ENCODE assay signal across 8 mouse cellular contexts in genomic region chr8:81341591-81342235, GRCm38 (mm10). TPM values are rescaled to one million over a fixed set of nuclear protein-coding genes. Genes with fewer than 3 reads are reported as not detected.
DNase-seq lines count a peak whose midpoint lies in the region; ATAC-seq and TF ChIP-seq lines count a peak whose summit lies in the region.

No protein-coding gene starts in this region.

- WGBS in embryonic facial prominence, embryonic 11.5 days = 0% methylated on average over 18 of the region's 23 CpGs
- 2% methylated on average over 22 of the region's 23 CpGs for WGBS in heart, embryonic 16.5 days
- WGBS in liver, embryonic 14.5 days (ENCODE audit: insufficient replicate concordance) = 1% methylated on average over 19 of the region's 23 CpGs
- under 1% methylated on average over 23 of the region's 23 CpGs for WGBS in stomach, embryonic 15.5 days

- H3K9ac ChIP-seq in embryonic facial prominence, embryonic 11.5 days (replicated peaks; ENCODE audit: low read length) = peak overlapping the region; percentile 48
- peak overlapping the region; percentile 56 for H3K9ac ChIP-seq in heart, embryonic 16.5 days (ENCODE audit: low read length)
- H3K9ac ChIP-seq in liver, embryonic 14.5 days (replicated peaks) = no peak overlapping the region
- 0 out of 2 replicates have a peak overlapping the region, but pooled peaks have one; percentile 16 for H3K9ac ChIP-seq in stomach, embryonic 15.5 days

- H3K27ac ChIP-seq in embryonic facial prominence, embryonic 11.5 days (replicated peaks; ENCODE audit: low read depth, low read length) = no peak overlapping the region
- peak overlapping the region; percentile 41 for H3K27ac ChIP-seq in heart, embryonic 16.5 days (ENCODE audit: low read length)
- no peak overlapping the region for H3K27ac ChIP-seq in liver, embryonic 14.5 days
- H3K27ac ChIP-seq in stomach, embryonic 15.5 days = no peak overlapping the region

- no peaks in the 10 kb centered on the region for H3K27me3 ChIP-seq in embryonic facial prominence, embryonic 11.5 days (ENCODE audit: control insufficient read depth, insufficient read depth, low read length)
- peaks cover 6% of the 10 kb centered on the region; the same call in 1 of the 2 replicates for H3K27me3 ChIP-seq in heart, embryonic 16.5 days (ENCODE audit: control insufficient read depth, insufficient read depth, low read length)
- H3K27me3 ChIP-seq in liver, embryonic 14.5 days (ENCODE audit: control insufficient read depth, insufficient read depth, low read length) = no peaks in the 10 kb centered on the region; the same call in 1 of the 2 replicates
- no peaks in the 10 kb centered on the region for H3K27me3 ChIP-seq in stomach, embryonic 15.5 days (replicated peaks)

- no peaks in the 10 kb centered on the region for H3K36me3 ChIP-seq in embryonic facial prominence, embryonic 11.5 days (replicated peaks; ENCODE audit: control insufficient read depth, insufficient read depth, low read depth, low read length)
- H3K36me3 ChIP-seq in heart, embryonic 16.5 days (ENCODE audit: control insufficient read depth, insufficient read depth) = no peaks in the 10 kb centered on the region
- H3K36me3 ChIP-seq in liver, embryonic 14.5 days (replicated peaks; ENCODE audit: control insufficient read depth, insufficient read depth, low read depth) = no peaks in the 10 kb centered on the region
- H3K36me3 ChIP-seq in stomach, embryonic 15.5 days = no peaks in the 10 kb centered on the region

- no peak for TF ChIP-seq EP300 in liver, embryonic 14.5 days (IDR thresholded peaks at IDR 0.05; ENCODE audit: low read depth)

- peak; percentile 86 for ATAC-seq in embryonic facial prominence, embryonic 11.5 days (replicated peaks; ENCODE audit: insufficient number of reproducible peaks, low FRiP score, low TSS enrichment, low read depth)
- ATAC-seq in heart, embryonic 16.5 days (replicated peaks; ENCODE audit: extremely low read depth, insufficient read depth, low FRiP score) = peak; percentile 62
- peak; percentile 31 for ATAC-seq in liver, embryonic 14.5 days (ENCODE audit: insufficient read depth)
- peak; percentile 82 for ATAC-seq in stomach, embryonic 15.5 days (ENCODE audit: insufficient read depth, low FRiP score, low read depth)

- no peaks in the 10 kb centered on the region for H3K9me3 ChIP-seq in embryonic facial prominence, embryonic 11.5 days (replicated peaks; ENCODE audit: control insufficient read depth, low read length)
- H3K9me3 ChIP-seq in heart, embryonic 16.5 days (replicated peaks; ENCODE audit: control insufficient read depth, low read length) = peaks cover 3% of the 10 kb centered on the region; the same call in 1 of the 2 replicates
- H3K9me3 ChIP-seq in liver, embryonic 14.5 days (ENCODE audit: control insufficient read depth, low read length) = no peaks in the 10 kb centered on the region
- no peaks in the 10 kb centered on the region for H3K9me3 ChIP-seq in stomach, embryonic 15.5 days

- peak overlapping the region; percentile 57 for H3K4me3 ChIP-seq in embryonic facial prominence, embryonic 11.5 days (ENCODE audit: low read depth, low read length)
- H3K4me3 ChIP-seq in heart, embryonic 16.5 days (ENCODE audit: low read length) = peak overlapping the region; percentile 61
- peak overlapping the region; percentile 40 to 43 for H3K4me3 ChIP-seq in liver, embryonic 14.5 days (ENCODE audit: insufficient read depth in 1 of 2, low read depth in 2 of 2, low read length in 2 of 2)
- peak overlapping the region; percentile 61 for H3K4me3 ChIP-seq in stomach, embryonic 15.5 days (replicated peaks)

- peak; percentile 90 for DNase-seq in A20 (ENCODE audit: low read depth, low spot score)
- peak; percentile 85 for DNase-seq in adrenal gland, postnatal 14 days
- DNase-seq in embryonic facial prominence, embryonic 11.5 days (ENCODE audit: low spot score) = peak; percentile 81
- peak; percentile 82 to 83 for DNase-seq in kidney, postnatal 25 days
- no peak for DNase-seq in liver, embryonic 14.5 days (ENCODE audit: low read depth in 3 of 3, low spot score in 3 of 3)
- DNase-seq in neural tube, embryonic 10.5 days (ENCODE audit: extremely low spot score, low spot score) = peak; percentile 65

- TF ChIP-seq CTCF in liver, embryonic 14.5 days (IDR thresholded peaks at IDR 0.05; ENCODE audit: low read depth) = peak; percentile 37; the same call in 1 of the 2 replicates

- H3K4me2 ChIP-seq in embryonic facial prominence, embryonic 11.5 days (ENCODE audit: low read depth, low read length) = peak overlapping the region; percentile 93
- H3K4me2 ChIP-seq in heart, embryonic 16.5 days (ENCODE audit: low read depth, low read length) = peak overlapping the region; percentile 93
- peak overlapping the region; percentile 63 for H3K4me2 ChIP-seq in liver, embryonic 14.5 days (ENCODE audit: low read depth)
- peak overlapping the region; percentile 98 for H3K4me2 ChIP-seq in stomach, embryonic 15.5 days

- H3K4me1 ChIP-seq in embryonic facial prominence, embryonic 11.5 days (ENCODE audit: control insufficient read depth, insufficient read depth, low read length) = no peaks in the 10 kb centered on the region
- H3K4me1 ChIP-seq in heart, embryonic 16.5 days (ENCODE audit: control insufficient read depth, insufficient read depth, low read length) = peaks cover 3% of the 10 kb centered on the region; the same call in 1 of the 2 replicates
- H3K4me1 ChIP-seq in liver, embryonic 14.5 days (replicated peaks; ENCODE audit: control insufficient read depth in 2 of 2, insufficient read depth in 2 of 2, low read length in 1 of 2) = no peaks in the 10 kb centered on the region
- H3K4me1 ChIP-seq in stomach, embryonic 15.5 days = peaks cover 11% of the 10 kb centered on the region; the same call in 1 of the 2 replicates

RNA-seq across cellular contexts. Expression of gene Inpp4b, which starts 0.6 kb away (rescaled TPM):
- total RNA-seq in adrenal gland, postnatal 14 days (2021) = 6.2 and 19.2 TPM in 2 replicates
- polyA plus RNA-seq in embryonic facial prominence, embryonic 11.5 days (2014; fragmentation: Nextera tagmentation; extraction: Ambion mirVana) = 7.8 and 10.0 TPM in 2 replicates
- polyA plus RNA-seq in heart, embryonic 16.5 days (2015; fragmentation: Nextera tagmentation; extraction: Ambion mirVana) = 12.2 and 13.6 TPM in 2 replicates
- 0.15 and 0.25 TPM in 2 replicates for polyA plus RNA-seq in liver, embryonic 14.5 days (2012; rRNA removed)
- 0.77 and 1.8 TPM in 2 replicates for polyA plus RNA-seq in liver, embryonic 14.5 days (2014; fragmentation: Nextera tagmentation; extraction: Ambion mirVana)
- polyA plus RNA-seq in stomach, embryonic 15.5 days (2015; fragmentation: Nextera tagmentation; extraction: Ambion mirVana) = 6.2 and 6.7 TPM in 2 replicates

Comparison
In these comparisons a context has a peak if more than half of its experiments do, and no peak if none do; other contexts are left out.
1. DNase-seq: peak in A20 (single experiment), adrenal gland, postnatal 14 days (single experiment), embryonic facial prominence, embryonic 11.5 days (single experiment), kidney, postnatal 25 days (2 of 2) and neural tube, embryonic 10.5 days (single experiment); none in liver, embryonic 14.5 days (0 of 3).
2. ATAC-seq: peak in every context shown above with its lines; median percentile 86 in embryonic facial prominence, embryonic 11.5 days; 82 in stomach, embryonic 15.5 days; 62 in heart, embryonic 16.5 days; 31 in liver, embryonic 14.5 days.
3. Peak in every context shown above with its lines, with median percentiles within 50 percentile points of each other: H3K4me2 ChIP-seq and H3K4me3 ChIP-seq.